Mouse (Mus musculus): ENCODE measurements around the gene Tyw5.

Tyw5 gene

GRCm38 (mm10) chr1:57406187-57407151 lies at the start of gene Tyw5, which contains the start of gene Maip1:
Gene Tyw5, minus strand, starts transcription at chr1:57407101.
Gene Maip1, plus strand, starts transcription at chr1:57406328.
- in situ Hi-C loops (cut with MboI; ENCODE audit: unreplicated experiment in 2 of 2) = loop anchor here (10.0 to 25.0 kb wide), 4 partner anchors 988 to 1506 kb away; partner anchors contain the start of genes Als2cr12 (in 1 of the 2), Bzw1 (in 1 of the 2) and Clk1 (in 1 of the 2)

- in situ Hi-C loops (cut with MboI; ENCODE audit: unreplicated experiment in 2 of 2) = no loop called here
Observed at GRCm38 (mm10) chr1:57450241-57450640, 43.3 kb upstream of the Tyw5 start.

GRCm38 (mm10) chr1:57445679-57446078 lies 38.8 kb upstream of the Tyw5 start:
- in situ Hi-C loops (cut with MboI; ENCODE audit: unreplicated experiment in 2 of 2) = loop anchor here in 1 of 2 experiments (25.0 kb wide), 1 partner anchor 1242 kb away; the partner anchor contains the start of gene Als2cr12

GRCm38 (mm10) chr1:57440771-57441170 lies 33.9 kb upstream of the Tyw5 start:
- in situ Hi-C loops (cut with MboI; ENCODE audit: unreplicated experiment in 2 of 2) = loop anchor here in 1 of 2 experiments (25.0 kb wide), 1 partner anchor 1247 kb away; the partner anchor contains the start of gene Als2cr12

- in situ Hi-C loops (cut with MboI; ENCODE audit: unreplicated experiment in 2 of 2) = loop anchor here in 1 of 2 experiments (25.0 kb wide), 1 partner anchor 1248 kb away; the partner anchor contains the start of gene Als2cr12
Observed at GRCm38 (mm10) chr1:57439026-57439425, 32.1 kb upstream of the Tyw5 start.

- in situ Hi-C loops (cut with MboI; ENCODE audit: unreplicated experiment in 2 of 2) = loop anchor here in 1 of 2 experiments (25.0 kb wide), 1 partner anchor 1250 kb away; the partner anchor contains the start of gene Als2cr12
Observed at GRCm38 (mm10) chr1:57436954-57437353, 30.1 kb upstream of the Tyw5 start.

- in situ Hi-C loops (cut with MboI; ENCODE audit: unreplicated experiment in 2 of 2) = loop anchor here in 1 of 2 experiments (25.0 kb wide), 1 partner anchor 1251 kb away; the partner anchor contains the start of gene Als2cr12
Observed at GRCm38 (mm10) chr1:57436408-57436807, 29.5 kb upstream of the Tyw5 start.

GRCm38 (mm10) chr1:57433141-57433540 lies 26.2 kb upstream of the Tyw5 start:
- in situ Hi-C loops (cut with MboI; ENCODE audit: unreplicated experiment in 2 of 2) = loop anchor here in 1 of 2 experiments (5.0 to 25.0 kb wide), 2 partner anchors 599 to 1254 kb away; partner anchors contain the start of gene Als2cr12

- in situ Hi-C loops (cut with MboI; ENCODE audit: unreplicated experiment in 2 of 2) = loop anchor here (5.0 to 25.0 kb wide), 4 partner anchors 522 to 1257 kb away; partner anchors contain the start of gene Als2cr12 (in 1 of the 2)
Observed at GRCm38 (mm10) chr1:57429786-57430483, 23.0 kb upstream of the Tyw5 start.

- in situ Hi-C loops (cut with MboI; ENCODE audit: unreplicated experiment in 2 of 2) = loop anchor here (5.0 to 25.0 kb wide), 4 partner anchors 524 to 1259 kb away; partner anchors contain the start of gene Als2cr12 (in 1 of the 2)
Observed at GRCm38 (mm10) chr1:57428368-57429308, 21.7 kb upstream of the Tyw5 start.

- in situ Hi-C loops (cut with MboI; ENCODE audit: unreplicated experiment in 2 of 2) = loop anchor here (25.0 kb wide), 3 partner anchors 989 to 1489 kb away; partner anchors contain the start of genes Als2cr12 (in 1 of the 2) and Clk1 (in 1 of the 2)
Observed at GRCm38 (mm10) chr1:57423696-57424095, 16.8 kb upstream of the Tyw5 start.

GRCm38 (mm10) chr1:57413397-57413796 lies 6.5 kb upstream of the Tyw5 start:
- in situ Hi-C loops (cut with MboI; ENCODE audit: unreplicated experiment in 2 of 2) = loop anchor here (25.0 kb wide), 3 partner anchors 999 to 1499 kb away; partner anchors contain the start of genes Als2cr12 (in 1 of the 2) and Clk1 (in 1 of the 2)

GRCm38 (mm10) chr1:57408994-57409393 lies 2.1 kb upstream of the Tyw5 start:
- in situ Hi-C loops (cut with MboI; ENCODE audit: unreplicated experiment in 2 of 2) = loop anchor here (10.0 to 25.0 kb wide), 4 partner anchors 986 to 1503 kb away; partner anchors contain the start of genes Als2cr12 (in 1 of the 2), Bzw1 (in 1 of the 2) and Clk1 (in 1 of the 2)

GRCm38 (mm10) chr1:57402116-57402515 lies 4.8 kb downstream of the Tyw5 start:
- in situ Hi-C loops (cut with MboI; ENCODE audit: unreplicated experiment in 2 of 2) = loop anchor here (10.0 to 25.0 kb wide), 4 partner anchors 993 to 1510 kb away; partner anchors contain the start of genes Als2cr12 (in 1 of the 2), Bzw1 (in 1 of the 2) and Clk1 (in 1 of the 2)

GRCm38 (mm10) chr1:57400877-57401276 lies 6.0 kb downstream of the Tyw5 start:
- in situ Hi-C loops (cut with MboI; ENCODE audit: unreplicated experiment in 2 of 2) = loop anchor here (10.0 to 25.0 kb wide), 4 partner anchors 994 to 1511 kb away; partner anchors contain the start of genes Als2cr12 (in 1 of the 2), Bzw1 (in 1 of the 2) and Clk1 (in 1 of the 2)

- in situ Hi-C loops (cut with MboI; ENCODE audit: unreplicated experiment in 2 of 2) = loop anchor here (10.0 to 25.0 kb wide), 4 partner anchors 994 to 1512 kb away; partner anchors contain the start of genes Als2cr12 (in 1 of the 2), Bzw1 (in 1 of the 2) and Clk1 (in 1 of the 2)
Observed at GRCm38 (mm10) chr1:57400321-57400720, 6.6 kb downstream of the Tyw5 start.

- in situ Hi-C loops (cut with MboI; ENCODE audit: unreplicated experiment in 2 of 2) = loop anchor here (5.0 to 10.0 kb wide), 5 partner anchors 187 to 1512 kb away; no protein-coding TSS in a partner anchor
Observed at GRCm38 (mm10) chr1:57394051-57394450, 12.8 kb downstream of the Tyw5 start.

- in situ Hi-C loops (cut with MboI; ENCODE audit: unreplicated experiment in 2 of 2) = loop anchor here (5.0 to 10.0 kb wide), 5 partner anchors 185 to 1510 kb away; no protein-coding TSS in a partner anchor
Observed at GRCm38 (mm10) chr1:57392417-57392816, 14.5 kb downstream of the Tyw5 start.

Data from v-Abl transformed pro-B cells (cell line).